Mouse (Mus musculus) MEL (cell line): ENCODE results near the gene Lrrtm3. TPM values are rescaled to one million over a fixed set of nuclear protein-coding genes. Genes with fewer than 3 reads are reported as not detected.

Source experiments
- DNase-seq: peaks from one replicate; pipeline ENCODE4 v3.0.0; 2011; ENCODE audit warnings: low read depth, low spot score
- H3K27ac ChIP-seq: 2 replicates; pipeline ENCODE4 v1.5.1; 2012; ENCODE audit warnings: low read depth, mild to moderate bottlenecking, control low read depth, low read length, moderate library complexity; ENCODE audit not compliant: control insufficient read depth
- H3K27me3 ChIP-seq, 2 experiments: fragments of 150-350 bp in 1 of 2; sonication (generic) in 1 of 2; 2 replicates each; pipeline ENCODE4 v1.6.1; 2012; ENCODE audit warnings: low read length in 2 of 2, mild to moderate bottlenecking in 2 of 2, improper control_type of control experiment in 1 of 2, moderate library complexity in 1 of 2; ENCODE audit not compliant: insufficient read depth in 2 of 2, control insufficient read depth in 1 of 2
- H3K36me3 ChIP-seq, 2 experiments: 2 replicates each; pipeline ENCODE4 v1.6.1; 2012 to 2014; ENCODE audit warnings: low read length in 2 of 2, improper control_type of control experiment in 1 of 2, inconsistent platforms in 1 of 2, mild to moderate bottlenecking in 1 of 2; ENCODE audit not compliant: insufficient read depth in 2 of 2, control insufficient read depth in 1 of 2
- H3K4me1 ChIP-seq, 2 experiments: fragments of 150-350 bp in 1 of 2; sonication (generic) in 1 of 2; 2 replicates each; pipeline ENCODE4 v1.6.1; 2012; ENCODE audit warnings: low read length in 2 of 2, improper control_type of control experiment in 1 of 2, mild to moderate bottlenecking in 1 of 2; ENCODE audit not compliant: insufficient read depth in 2 of 2, control insufficient read depth in 1 of 2
- H3K4me3 ChIP-seq, 2 experiments: fragments of 150-350 bp in 1 of 2; sonication (generic) in 1 of 2; 2 replicates each; pipeline ENCODE4 v1.5.1; 2012; ENCODE audit warnings: low read depth in 2 of 2, low read length in 2 of 2, mild to moderate bottlenecking in 2 of 2, moderate library complexity in 2 of 2, control low read depth in 1 of 2, improper control_type of control experiment in 1 of 2; ENCODE audit not compliant: control insufficient read depth in 1 of 2, insufficient read depth in 1 of 2
- H3K79me2 ChIP-seq: 2 replicates; pipeline ENCODE4 v1.6.1; 2012; ENCODE audit warnings: mild to moderate bottlenecking, low read length, moderate library complexity; ENCODE audit not compliant: control insufficient read depth, poor library complexity, insufficient read depth
- H3K9ac ChIP-seq: 2 replicates; pipeline ENCODE4 v1.6.1; 2012; ENCODE audit warnings: low read depth, mild to moderate bottlenecking, control low read depth, low read length, moderate library complexity; ENCODE audit not compliant: control insufficient read depth, poor library complexity, severe bottlenecking
- H3K9me3 ChIP-seq: fragments of 150-350 bp; sonication (generic); replicated peaks from 2 replicates; pipeline ENCODE4 v1.6.1; 2012; ENCODE audit warnings: mild to moderate bottlenecking, low read length, improper control_type of control experiment, moderate library complexity; ENCODE audit not compliant: insufficient read depth
- CTCF ChIP-seq, 3 experiments: IDR thresholded peaks in 2 of 3; conservative IDR thresholded peaks in 1 of 3; 2 replicates each; pipeline ENCODE4 v1.5.1; 2011 to 2012; ENCODE audit warnings: low read length in 3 of 3, low read depth in 2 of 3, mild to moderate bottlenecking in 2 of 3, improper control_type of control experiment in 1 of 3, inconsistent platforms in 1 of 3, mixed read lengths in 1 of 3, moderate library complexity in 1 of 3; ENCODE audit not compliant: control insufficient read depth in 1 of 3, insufficient read depth in 1 of 3, poor library complexity in 1 of 3, severe bottlenecking in 1 of 3
- ELF1 ChIP-seq: IDR thresholded peaks from 2 replicates; pipeline ENCODE4 v1.6.1; 2014; ENCODE audit warnings: low read depth, mild to moderate bottlenecking, inconsistent platforms, low read length, improper control_type of control experiment, moderate library complexity
- GATA1 ChIP-seq: IDR thresholded peaks from 2 replicates; pipeline ENCODE4 v1.6.1; 2011; ENCODE audit warnings: low read depth, low read length, improper control_type of control experiment
- HCFC1 ChIP-seq: IDR thresholded peaks from 2 replicates; pipeline ENCODE4 v1.6.1; 2012; ENCODE audit warnings: low read depth, mild to moderate bottlenecking, inconsistent platforms, low read length, improper control_type of control experiment, moderate library complexity
- MEF2A ChIP-seq: IDR thresholded peaks from 2 replicates; pipeline ENCODE4 v1.6.1; 2014; ENCODE audit warnings: low read depth, mild to moderate bottlenecking, inconsistent platforms, low read length, improper control_type of control experiment; ENCODE audit not compliant: poor library complexity, insufficient replicate concordance, severe bottlenecking; ENCODE audit errors: extremely low read depth
- MXI1 ChIP-seq: IDR thresholded peaks from 2 replicates; pipeline ENCODE4 v1.6.1; 2011; ENCODE audit warnings: mild to moderate bottlenecking, low read depth, low read length, improper control_type of control experiment
- NELFE ChIP-seq: IDR thresholded peaks from 2 replicates; pipeline ENCODE4 v1.6.1; 2011; ENCODE audit warnings: low read depth, low read length, improper control_type of control experiment
- NRF1 ChIP-seq: IDR thresholded peaks from 2 replicates; pipeline ENCODE4 v1.6.1; 2014; ENCODE audit warnings: low read depth, mild to moderate bottlenecking, inconsistent platforms, low read length, improper control_type of control experiment, moderate library complexity; ENCODE audit not compliant: poor library complexity, insufficient read depth, severe bottlenecking
- RAD21 ChIP-seq: IDR thresholded peaks from 2 replicates; pipeline ENCODE4 v1.6.1; 2011; ENCODE audit warnings: mild to moderate bottlenecking, low read depth, low read length, improper control_type of control experiment
- RCOR1 ChIP-seq: IDR thresholded peaks from 2 replicates; pipeline ENCODE4 v1.6.1; 2012; ENCODE audit warnings: low read depth, mild to moderate bottlenecking, inconsistent platforms, low read length, improper control_type of control experiment
- TBP ChIP-seq: IDR thresholded peaks from 2 replicates; pipeline ENCODE4 v1.8.0; 2011; ENCODE audit warnings: low read depth, low read length, improper control_type of control experiment
- ZC3H11A ChIP-seq: IDR thresholded peaks from 2 replicates; pipeline ENCODE4 v1.6.1; 2012; ENCODE audit warnings: low read depth, mild to moderate bottlenecking, inconsistent platforms, low read length, improper control_type of control experiment
- ZKSCAN1 ChIP-seq: IDR thresholded peaks from 2 replicates; pipeline ENCODE4 v1.6.1; 2012; ENCODE audit warnings: low read depth, mild to moderate bottlenecking, inconsistent platforms, low read length, improper control_type of control experiment, moderate library complexity
- polyA plus RNA-seq, 2 experiments: library from polyadenylated mRNA; stranded (reverse) in 1 of 2; unstranded in 1 of 2; fragments of >175 nt in 1 of 2; fragments of >200 nt in 1 of 2; gene quantifications; 2 replicates each; pipeline versions ENCODE4 v1.2.1 to v1.2.4; 2012; ENCODE audit warnings: low replicate concordance in 2 of 2, low read depth in 1 of 2; ENCODE audit not compliant: insufficient read length in 2 of 2, insufficient read depth in 1 of 2, missing spikeins in 1 of 2
- total RNA-seq: library from RNA; depleted of rRNA; stranded (reverse); fragments of 300-350 nt; gene quantifications from 2 replicates; pipeline ENCODE4 v1.2.3, GENCODE M21; 2012

Lrrtm3 gene
- total and polyA plus RNA-seq, 3 experiments = not detected

GRCm38 (mm10) chr10:63979410-63979809 lies 110.7 kb downstream of the Lrrtm3 start:
- Histone ChIP-seq H3K4me1 (no peaks in the 10 kb centered on the region), H3K79me2 (no peaks in the 10 kb centered on the region), H3K36me3 (no peaks in the 10 kb centered on the region), H3K27ac (no peak overlapping the region), H3K9ac (no peak overlapping the region), H3K4me3 (no peak overlapping the region), H3K9me3 (no peaks in the 10 kb centered on the region), H3K27me3 (no peaks in the 10 kb centered on the region)
- DNase-seq = no peak
- TF ChIP-seq MXI1 (no peak), TBP (no peak), MEF2A (no peak), ZC3H11A (no peak)

DNA sequence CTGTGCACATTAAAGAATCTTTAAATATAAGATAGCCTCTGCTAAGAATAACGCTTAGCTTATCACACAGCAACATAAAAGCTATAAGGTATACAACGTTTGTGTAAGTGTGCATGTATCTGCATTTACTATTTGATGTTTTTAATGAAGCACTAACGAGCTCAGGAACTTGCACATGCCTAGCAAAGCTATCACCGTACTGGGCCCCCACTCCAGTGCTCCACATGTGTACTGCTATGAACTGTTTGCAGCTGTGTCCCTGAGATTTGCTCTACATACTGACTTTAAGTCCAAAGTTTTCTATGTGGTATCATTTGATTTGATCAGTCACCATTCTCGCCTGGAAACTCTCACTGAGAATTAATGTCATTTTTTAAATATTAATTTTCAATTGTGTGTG lies 111.1 kb downstream of the Lrrtm3 start:
- no peak for DNase-seq
- H3K4me3 ChIP-seq = no peak overlapping the region
- H3K9me3 ChIP-seq = no peaks in the 10 kb centered on the region

GRCm38 (mm10) chr10:63978535-63978934 lies 111.5 kb downstream of the Lrrtm3 start:
- no peaks in the 10 kb centered on the region for H3K27me3 ChIP-seq
- DNase-seq = no peak
- H3K9me3 ChIP-seq = no peaks in the 10 kb centered on the region
- no peaks in the 10 kb centered on the region for H3K4me1 ChIP-seq
- no peak overlapping the region for H3K4me3 ChIP-seq
- TF ChIP-seq ZC3H11A (no peak), RAD21 (no peak), NELFE (no peak), ZKSCAN1 (no peak), HCFC1 (no peak), ELF1 (no peak), CTCF (IDR thresholded peaks at IDR 0.05 in 2 of 3, conservative IDR thresholded peaks at IDR 0.05 in 1 of 3; ENCODE audit: control insufficient read depth in 1 of 3, insufficient read depth in 1 of 3, low read depth in 2 of 3, low read length in 3 of 3, poor library complexity in 1 of 3, severe bottlenecking in 1 of 3) (no peak), RCOR1 (no peak), NRF1 (no peak), TBP (no peak), GATA1 (no peak)
- H3K9ac ChIP-seq = no peak overlapping the region
- no peaks in the 10 kb centered on the region for H3K79me2 ChIP-seq
- H3K27ac ChIP-seq = no peak overlapping the region
- no peaks in the 10 kb centered on the region for H3K36me3 ChIP-seq

More for the DNA sequence above, 111.1 kb downstream of the Lrrtm3 start:
- no peak overlapping the region for H3K27ac ChIP-seq
- no peaks in the 10 kb centered on the region for H3K4me1 ChIP-seq
- H3K9ac ChIP-seq = no peak overlapping the region
- H3K27me3 ChIP-seq = no peaks in the 10 kb centered on the region
- H3K36me3 ChIP-seq = no peaks in the 10 kb centered on the region
- TF ChIP-seq HCFC1 = no peak
- no peaks in the 10 kb centered on the region for H3K79me2 ChIP-seq
